Mouse (Mus musculus): Measurements from ENCODE around the gene Ank.
A peak's percentile ranks its signal among the peaks of the same experiment; 100 is the strongest.
"Not testable (repeated sequence)": the region's sequence is repeated elsewhere in the genome, so short reads cannot be mapped to it uniquely, and the experiment has no call there.

Gene Ank

DNA sequence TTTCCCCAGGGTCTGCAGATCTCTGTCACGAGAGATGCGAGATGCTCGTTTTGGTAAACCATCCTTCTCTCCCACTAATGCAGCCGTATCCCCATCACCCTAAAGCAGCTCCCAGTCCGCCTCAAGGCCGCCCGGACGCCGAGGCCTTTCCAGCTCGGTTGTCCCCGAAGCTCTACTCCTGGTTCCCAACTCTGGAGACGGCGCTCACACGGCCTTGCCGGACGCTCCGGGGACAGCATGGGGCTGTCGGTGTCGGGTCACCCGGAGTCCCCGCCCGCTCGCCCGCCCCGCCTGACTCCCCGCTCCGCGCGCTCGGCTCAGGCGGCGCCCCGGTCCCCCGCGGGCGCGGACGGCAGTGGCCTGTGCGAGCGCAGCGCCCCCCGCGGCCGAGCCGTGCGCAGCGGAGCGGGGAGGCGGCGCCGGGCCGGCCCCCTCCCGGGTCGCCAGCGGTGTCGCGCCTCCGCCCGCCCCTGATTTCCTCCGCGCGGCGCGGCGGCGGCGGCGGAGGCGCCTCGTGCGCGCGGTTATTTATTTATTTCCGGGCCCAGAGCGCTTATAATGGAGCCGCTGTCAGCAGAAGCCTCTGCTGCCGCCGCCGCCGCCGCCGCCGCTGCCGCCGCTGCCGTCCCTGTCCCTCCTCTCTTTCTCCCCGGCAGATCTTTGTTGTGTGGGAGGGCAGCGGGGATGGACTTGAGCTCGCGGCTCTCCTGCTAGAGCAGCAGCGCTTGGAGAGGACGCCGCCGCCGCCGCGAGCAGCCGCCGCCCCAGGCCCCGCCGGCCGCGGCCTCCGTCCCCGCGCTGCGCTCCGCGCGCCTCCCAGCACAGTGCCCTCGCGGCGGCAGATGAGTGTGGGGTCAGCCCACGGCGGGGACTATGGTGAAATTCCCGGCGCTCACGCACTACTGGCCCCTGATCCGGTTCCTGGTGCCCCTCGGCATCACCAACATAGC is at the start of gene Ank:
TSS of gene Ank (plus strand) at position 547 of the 950 bp plus-strand sequence.
- DNase-seq (ENCODE audit: low spot score in 2 of 2), result peak; percentile 42 to 71

DNA sequence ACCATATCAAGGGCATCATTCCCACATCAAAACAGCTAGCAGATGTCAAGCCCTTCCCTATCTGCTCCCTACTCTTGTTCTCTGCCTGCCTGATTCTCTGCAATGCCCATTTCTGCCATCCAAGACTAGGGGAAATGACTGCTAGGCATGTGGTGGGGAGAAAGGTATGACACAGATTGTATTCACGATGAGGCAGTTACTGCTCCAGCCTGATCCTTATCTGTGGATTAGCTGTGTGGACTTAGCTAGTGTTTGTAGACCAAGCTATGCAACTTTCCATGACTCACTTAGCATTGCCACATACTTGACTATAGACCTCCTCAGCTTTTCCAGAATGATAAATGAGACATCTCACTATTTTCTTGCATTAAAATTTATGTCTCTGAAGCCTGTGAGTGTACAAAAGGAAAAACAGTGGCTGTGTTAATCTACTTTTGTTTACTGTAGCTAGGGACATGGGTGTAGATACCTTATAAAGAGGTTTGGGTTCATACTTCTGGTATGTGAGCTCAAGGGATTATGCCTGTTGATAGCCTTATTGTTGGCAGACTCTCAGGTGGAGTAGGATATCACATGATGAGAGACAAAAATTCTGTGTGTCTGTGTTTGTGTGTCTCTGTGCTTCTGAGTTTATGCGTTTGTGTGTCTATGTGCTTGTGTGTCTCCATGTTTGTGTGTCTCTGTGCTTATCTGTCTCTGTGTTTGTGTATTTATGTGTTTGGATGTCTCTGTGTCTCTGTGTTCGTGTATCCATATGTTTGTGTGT is 47.7 kb upstream of the Ank start:
- no peak for DNase-seq (ENCODE audit: low spot score in 2 of 2)

DNA sequence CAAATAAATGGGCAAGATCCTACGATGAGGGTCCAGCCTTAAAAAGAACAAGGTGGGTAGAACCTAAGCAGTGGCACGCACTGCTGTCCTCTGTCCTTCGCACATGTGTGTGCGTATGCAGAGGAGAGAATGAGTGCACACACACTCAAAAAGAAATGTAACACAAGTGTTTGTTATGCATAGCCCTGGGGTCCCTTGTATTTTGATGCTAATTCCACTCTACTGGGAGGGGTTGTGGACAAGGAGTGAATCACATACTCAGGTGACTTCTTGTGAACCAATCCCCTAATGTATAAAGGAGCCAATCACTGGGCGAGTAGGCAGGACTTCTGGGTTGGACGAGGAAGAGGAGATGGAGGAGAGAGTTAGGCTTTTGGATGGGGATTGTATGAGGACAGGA is 44.9 kb upstream of the Ank start:
- DNase-seq (ENCODE audit: low spot score in 2 of 2), result no peak

DNA sequence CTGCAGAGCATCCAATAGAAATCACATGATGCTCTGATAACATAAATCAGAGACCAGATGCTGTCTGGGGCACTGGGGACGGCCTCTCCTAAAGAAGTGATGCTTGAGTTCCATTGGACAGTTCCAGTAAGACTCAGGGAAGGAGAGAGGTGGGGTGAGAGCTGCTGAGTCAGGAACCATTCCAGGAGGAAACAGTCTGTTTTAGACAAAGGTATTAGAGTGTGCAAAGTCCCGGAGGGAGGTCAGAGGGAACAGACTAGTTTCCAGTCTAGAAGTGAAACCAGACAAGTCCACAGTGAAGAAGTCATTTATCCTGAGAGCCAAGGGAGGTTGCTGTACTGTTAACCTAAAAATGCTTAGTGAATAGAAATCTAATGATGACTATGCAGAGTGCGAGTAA is 38.9 kb upstream of the Ank start:
- DNase-seq (ENCODE audit: low spot score in 2 of 2), result no peak

DNA sequence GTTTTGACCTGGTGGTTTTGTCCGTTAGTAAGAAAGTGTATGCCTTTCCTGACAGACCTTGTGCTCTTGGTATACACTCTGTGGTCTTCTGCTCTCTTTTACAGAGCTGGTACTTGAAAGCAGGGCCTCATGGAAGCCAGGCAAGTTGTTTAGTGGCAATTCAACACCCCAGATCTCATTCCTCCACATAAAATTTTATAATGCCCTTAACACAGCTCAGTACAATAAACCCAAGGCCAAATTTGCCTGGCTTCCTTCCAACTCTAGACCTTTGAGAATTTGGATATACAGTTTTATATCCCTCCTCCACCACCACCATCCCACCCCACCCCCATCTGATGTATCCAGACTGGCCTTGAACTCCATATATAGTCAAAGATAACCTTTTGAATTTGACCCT is 36.2 kb upstream of the Ank start:
- DNase-seq (ENCODE audit: low spot score in 2 of 2), result no peak

DNA sequence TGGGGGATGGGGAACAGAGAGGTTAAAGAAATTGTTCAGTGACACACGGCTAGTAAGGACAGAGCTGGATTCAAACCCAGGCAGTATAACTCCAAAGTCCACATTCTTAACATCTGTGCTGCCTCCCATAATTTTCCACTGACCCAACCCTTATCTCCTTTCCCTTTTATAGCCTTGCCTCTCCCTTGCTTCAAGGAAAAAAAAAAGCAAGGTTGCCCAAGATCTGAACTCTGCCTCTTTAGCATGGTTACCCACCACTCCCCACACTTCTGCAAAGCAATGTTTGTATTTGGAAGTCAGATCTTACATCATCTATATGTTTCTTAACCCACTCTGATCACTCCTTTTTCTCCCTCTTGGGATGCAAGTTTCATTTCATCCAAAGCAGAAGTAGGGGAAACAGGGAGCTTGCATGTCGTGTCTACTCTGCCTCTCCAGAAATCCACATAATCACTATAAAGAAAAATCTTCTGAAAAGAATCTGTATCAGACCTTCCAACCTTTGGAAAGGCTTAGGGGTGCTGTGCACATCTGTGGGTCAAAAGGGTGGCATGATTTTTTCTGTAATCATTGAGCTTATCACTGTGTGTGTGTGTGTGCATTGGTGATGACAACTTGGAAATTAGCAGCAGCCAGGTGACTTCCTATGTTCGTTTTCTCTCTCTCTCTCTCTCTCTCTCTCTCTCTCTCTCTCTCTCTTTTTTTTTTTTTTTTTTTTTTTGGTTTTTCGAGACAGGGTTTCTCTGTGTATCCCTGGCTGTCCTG is 33.4 kb upstream of the Ank start:
- no peak for DNase-seq (ENCODE audit: low spot score in 2 of 2)

DNA sequence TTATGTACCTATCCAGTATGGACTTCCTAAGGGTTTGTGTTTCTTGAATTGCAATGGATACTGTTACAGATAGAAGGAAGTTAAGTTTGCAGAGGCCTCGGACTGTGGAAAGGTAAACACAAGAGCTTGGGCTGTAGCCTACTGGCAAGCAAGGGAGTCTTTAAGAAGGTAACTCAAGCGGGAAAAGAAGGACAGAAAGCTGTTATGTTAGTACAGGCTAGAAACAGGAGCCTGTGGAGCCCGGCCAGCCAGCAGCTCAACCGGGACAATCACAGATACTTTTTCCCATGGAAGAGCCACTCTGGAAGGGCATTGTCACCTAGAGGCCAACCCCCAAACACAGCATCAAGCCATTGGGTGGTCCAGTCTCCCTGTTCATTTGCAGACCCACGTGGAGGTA is 31.1 kb upstream of the Ank start:
- no peak for DNase-seq (ENCODE audit: low spot score in 2 of 2)

DNA sequence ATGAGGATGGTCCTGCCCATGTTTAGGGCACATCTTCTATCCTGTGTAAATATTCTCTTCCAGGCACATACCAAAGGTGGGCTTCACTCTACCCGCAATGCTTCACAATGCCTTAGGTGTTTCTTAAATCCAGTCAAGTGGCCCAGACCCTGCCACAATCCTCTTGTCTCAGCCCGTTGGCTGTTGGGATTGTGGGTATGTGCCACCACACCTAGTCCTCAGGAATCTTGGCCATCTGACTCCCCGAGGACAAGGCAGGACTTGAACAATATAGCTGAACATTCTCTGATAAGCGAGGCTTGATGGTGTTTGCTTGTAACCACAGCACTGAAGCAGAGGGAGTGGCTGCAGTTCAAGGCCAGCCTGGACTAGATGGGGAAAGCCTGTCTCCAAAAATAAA is 30.3 kb upstream of the Ank start:
- no peak for DNase-seq (ENCODE audit: low spot score in 2 of 2)

DNA sequence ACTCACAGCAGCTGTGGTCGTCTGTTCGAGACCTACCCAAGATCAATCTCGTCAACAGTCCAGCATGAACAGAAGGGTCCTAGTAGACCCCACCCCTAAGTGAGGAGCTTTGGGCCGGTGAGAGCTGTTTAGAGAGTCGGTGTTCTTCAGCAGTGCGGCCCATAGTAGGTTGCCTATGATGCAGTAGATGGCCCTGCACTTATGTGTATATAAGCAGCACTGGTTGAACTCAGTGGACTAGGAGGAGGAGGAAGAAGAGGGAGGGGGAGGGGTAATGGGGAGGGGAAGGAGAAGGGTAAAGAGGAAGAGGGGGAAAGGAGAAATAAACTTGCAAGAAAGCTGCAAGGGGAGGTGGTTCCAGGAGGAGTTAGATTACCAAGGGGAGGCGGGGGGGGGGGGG is 25.4 kb upstream of the Ank start:
- DNase-seq (ENCODE audit: low spot score in 2 of 2), result no peak

DNA sequence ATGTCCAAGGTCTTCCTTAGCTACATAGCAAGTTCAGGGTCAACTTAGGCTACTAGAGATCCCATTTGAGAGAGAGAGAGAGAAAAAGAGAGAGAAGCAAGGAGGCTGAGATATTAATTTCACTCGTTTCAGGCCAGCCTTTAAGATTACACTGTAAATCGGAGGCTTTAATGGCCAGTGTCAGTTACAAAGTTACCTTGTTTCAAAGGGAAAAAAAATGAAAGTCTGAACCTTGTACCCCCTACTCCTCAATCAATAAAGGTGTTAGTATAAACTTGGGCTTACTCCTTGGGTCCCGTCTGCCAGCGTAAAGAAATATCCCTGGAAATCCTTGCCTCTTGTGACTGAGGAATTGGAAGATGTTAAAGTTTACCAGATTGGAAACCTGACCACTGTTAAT is 24.9 kb upstream of the Ank start:
- no peak for DNase-seq (ENCODE audit: low spot score in 2 of 2)

DNA sequence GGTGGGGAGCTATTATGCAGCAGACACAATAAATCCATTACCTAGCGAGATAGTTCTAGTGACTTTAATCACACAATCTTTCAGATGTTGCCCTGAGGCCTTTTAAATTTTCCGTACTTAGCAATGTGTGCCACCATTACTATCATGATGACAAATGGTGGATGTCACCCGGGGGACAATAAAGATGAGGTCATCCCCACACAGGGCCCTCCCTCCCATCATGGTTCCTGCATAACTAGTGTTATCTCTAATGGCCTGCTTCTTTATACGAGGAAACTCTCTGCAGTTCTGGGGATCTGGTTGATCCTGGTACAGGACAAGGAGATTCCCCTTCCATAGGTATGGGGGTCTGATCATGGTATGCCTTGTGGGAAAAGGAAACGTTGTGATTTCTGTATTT is 24.5 kb upstream of the Ank start:
- DNase-seq (ENCODE audit: low spot score in 2 of 2), result no peak

DNA sequence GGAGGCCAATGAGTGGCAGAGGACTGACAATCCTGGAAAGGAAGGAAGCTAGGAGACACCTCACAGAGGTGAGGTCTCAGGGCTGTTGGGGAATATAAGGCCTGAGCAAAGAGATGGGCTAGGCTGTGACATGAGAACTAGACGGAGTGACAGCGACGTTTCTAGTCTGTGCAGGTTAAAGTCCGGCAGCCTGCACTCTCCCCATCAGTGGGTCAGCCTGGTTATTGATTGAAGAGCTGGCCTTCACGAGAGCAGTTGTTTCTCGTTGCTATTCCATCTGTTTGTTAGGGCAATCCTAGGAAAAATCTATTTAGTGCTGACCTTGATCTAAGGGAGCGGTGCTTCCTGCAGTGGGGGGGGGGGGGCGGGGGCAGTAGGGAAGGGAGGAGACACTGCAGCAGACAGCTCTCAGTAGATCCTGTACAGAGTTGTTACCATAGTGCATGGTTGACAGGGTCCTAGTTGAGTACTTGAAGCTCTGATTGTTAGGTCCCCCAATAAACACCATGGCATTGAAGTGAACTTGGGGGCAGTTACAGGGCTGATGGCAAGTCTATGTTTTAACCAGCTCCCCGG is 21.6 kb upstream of the Ank start:
- DNase-seq (ENCODE audit: low spot score in 2 of 2), result no peak

DNA sequence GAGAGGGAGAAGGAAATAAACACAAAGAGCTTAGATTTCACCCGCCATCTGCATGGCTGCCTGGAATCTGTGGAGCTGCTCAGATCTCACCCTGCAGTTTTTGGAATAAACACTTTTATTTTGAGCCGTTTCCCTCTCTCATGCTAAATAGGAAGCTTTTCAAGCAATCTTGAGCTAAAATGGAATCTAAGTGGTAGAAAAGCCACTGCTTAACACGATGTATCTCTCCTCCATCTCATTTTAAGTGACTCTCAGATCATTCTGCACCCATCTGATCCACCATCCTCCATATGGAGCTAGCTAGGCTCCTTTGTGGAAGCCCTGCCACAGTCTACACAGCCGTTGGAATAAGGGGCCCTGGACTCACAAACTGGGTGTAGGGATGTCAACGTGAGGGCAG is 15.8 kb upstream of the Ank start:
- no peak for DNase-seq (ENCODE audit: low spot score in 2 of 2)

DNA sequence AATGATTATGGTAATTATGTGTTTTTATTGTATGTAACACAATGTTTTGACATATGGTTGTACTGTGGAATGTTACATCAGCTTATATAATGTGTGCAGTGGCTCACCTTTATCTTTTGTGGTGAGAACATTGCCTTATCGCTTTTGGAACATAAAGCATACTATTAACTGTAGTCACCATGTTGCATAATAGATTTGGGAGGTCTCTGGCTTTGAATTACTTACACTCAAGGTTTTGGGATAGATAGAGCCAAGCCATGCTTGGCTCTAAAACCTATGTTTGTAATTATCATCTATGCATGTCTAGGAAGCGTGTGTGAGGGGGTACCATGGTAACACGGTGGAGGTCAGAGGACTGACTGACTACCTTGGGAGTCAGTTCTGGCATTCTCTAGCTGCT is 14.7 kb upstream of the Ank start:
- no peak for DNase-seq (ENCODE audit: low spot score in 2 of 2)

DNA sequence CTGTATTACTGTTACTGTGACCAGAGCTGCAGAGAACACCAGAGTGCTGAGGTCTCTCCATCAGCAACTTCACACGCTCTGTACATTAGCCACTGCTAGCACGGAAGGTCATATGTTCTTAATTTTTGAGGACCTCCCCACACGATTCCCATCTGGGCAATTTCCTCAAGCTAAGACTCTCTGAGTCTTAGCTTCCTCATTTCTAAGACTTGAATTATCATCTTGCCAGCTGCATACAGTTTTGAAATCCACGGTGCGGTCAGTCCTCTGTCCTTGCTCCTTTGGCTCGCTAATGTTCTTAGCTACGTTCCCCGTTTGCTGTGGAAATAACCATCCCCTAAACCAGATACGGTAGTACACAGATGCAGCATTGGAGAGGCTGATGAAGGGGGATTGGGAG is 14.0 kb upstream of the Ank start:
- DNase-seq (ENCODE audit: low spot score in 2 of 2), result no peak

DNA sequence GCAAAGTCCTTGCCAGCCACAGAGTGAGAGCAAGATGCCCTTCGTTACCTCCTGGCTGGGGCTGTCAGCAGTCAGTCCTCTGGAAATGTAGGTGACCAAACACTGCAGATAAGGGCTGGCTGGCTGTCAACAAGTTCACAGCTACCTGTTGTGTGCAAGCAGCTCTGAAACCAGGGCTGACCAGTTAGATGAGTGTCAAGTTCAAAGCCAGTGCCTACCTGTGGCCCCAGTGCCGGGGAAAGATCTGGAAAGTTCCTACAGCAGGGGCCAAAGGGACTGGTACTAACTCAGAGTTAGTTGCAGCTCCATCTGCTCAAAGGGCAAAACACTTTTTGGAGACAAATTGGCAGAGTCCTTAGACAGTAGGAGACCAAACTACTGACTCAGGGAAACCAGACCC is 9.5 kb upstream of the Ank start:
- DNase-seq (ENCODE audit: low spot score in 2 of 2), result no peak

DNA sequence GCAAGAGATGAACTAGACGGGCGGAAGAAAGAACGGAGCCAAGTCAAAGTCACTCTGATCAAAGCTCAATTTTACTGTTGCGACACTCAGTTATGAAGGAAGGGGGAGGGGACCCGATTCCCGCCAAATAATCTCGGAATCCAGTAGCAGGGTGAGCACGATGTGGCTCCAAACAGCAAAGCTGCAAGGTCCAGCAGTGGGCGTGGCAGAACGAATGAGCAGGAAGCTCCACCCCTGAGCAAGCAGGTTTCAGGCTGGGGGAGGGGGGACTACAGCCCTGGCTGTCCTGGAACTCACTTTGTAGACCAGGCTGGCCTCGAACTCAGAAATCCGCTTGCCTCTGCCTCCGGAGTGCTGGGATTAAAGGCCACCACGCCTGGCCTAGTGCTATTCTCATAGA is 6.7 kb upstream of the Ank start:
- DNase-seq (ENCODE audit: low spot score in 2 of 2), result not testable (repeated sequence)

DNA sequence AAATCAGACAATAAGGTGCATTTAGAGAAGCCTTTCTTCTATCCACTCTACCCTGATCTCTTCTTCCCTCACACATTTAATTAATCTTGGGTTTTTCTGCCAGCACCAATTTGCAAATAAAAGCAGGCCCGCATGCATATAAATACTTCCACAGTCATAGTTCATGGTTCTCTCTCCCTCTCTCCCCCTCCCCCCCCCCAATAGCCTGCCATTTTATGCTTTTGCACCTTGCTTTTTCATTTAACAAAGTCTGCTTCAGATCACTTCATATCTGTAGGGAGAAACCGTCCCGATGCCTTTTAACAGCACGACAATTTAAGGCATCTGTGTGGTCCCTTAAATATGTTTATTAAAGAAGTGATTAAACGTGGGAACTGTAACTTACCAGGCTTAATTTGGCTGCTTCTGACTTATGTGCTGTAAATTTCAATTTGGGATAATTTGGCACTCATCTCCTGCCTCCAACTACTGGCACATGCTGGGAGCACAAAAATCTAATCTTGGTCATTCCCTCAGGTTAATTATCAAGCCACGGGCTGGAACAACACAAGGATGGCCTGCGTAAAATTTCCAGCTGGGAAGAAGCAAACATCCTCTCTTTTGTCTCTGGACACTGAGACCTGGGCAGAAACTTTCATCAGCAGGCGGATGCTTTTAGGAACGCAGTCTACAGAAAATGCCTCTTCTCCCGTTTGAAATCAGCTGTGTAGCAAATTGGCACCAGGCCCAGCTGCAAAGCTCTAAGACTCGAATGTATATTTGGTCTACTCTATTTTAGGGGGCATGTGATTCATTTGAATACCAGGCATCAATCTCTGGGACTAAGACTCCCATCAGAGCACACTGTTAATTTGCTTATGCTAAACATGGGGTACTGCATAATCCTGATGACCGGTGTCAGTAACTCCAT is 4.9 kb upstream of the Ank start:
- peak in 1 of 2 experiments; percentile 50 for DNase-seq (ENCODE audit: low spot score in 2 of 2)

DNA sequence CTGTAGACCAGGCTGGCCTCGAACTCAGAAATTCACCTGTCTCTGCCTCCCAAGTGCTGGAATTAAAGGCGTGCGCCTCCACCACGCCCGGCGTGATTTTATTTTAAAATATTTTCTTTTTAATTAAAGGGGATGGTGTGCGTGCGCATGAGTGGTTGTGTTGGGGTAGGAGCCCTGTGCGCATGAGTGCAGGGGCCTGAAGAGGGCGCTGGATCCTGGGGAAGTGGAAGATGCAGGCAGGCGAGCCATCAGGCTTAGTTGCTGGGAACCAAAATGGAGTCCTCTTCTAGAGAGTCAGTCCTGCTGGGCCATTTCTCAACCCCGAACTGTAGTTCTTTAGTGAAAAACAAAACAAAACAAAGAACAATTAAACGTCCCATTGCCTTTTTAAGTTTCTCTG is 2.6 kb upstream of the Ank start:
- no peak for DNase-seq (ENCODE audit: low spot score in 2 of 2)

DNA sequence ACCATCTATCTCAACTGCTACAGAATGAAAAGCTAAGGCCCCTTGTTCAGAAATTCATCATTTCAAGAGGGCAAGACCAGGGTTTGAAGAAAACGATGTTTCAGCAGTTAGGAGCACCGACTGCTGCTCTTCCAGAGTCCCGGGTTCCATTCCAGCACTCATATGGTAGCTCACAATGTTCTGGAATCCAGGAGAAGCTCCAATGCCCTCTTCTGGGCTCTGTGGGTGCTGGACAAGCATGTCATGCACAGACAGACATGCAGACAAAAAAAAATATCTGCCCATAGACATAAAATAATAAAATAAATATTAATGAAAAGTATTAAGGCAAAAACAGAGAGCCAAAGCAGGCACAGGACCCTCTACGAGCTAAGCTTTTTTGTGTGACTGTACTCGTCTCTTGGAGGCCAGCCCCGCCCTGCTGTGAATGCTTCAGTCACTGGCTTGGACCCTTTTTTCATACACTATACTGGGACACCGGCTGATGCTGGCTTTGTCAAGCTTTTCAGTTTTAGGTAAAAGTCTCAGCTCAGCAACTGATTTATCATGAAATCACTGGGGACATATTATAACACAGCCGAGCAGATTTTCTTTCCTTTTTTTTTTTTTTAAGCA is 979 bp upstream of the Ank start:
- DNase-seq (ENCODE audit: low spot score in 2 of 2), result no peak
